Mouse (Mus musculus) thymus, adult 2 months (tissue): ENCODE measurements around the gene Smoc2.

ENCODE experiments used
- CTCF ChIP-seq: fragments of 200-500 bp; IDR thresholded peaks from 2 replicates; pipeline ENCODE4 v1.5.1; 2012; ENCODE audit warnings: mild to moderate bottlenecking, control low read depth, low read length, moderate library complexity, borderline replicate concordance; ENCODE audit not compliant: control insufficient read depth, poor library complexity, insufficient read depth; ENCODE audit errors: extremely low read depth
- POLR2A ChIP-seq: fragments of 200-500 bp; IDR thresholded peaks from 2 replicates; pipeline ENCODE4 v1.6.1; 2012; ENCODE audit warnings: mild to moderate bottlenecking, low read length, control low read depth, moderate library complexity; ENCODE audit not compliant: control insufficient read depth, poor library complexity, insufficient read depth; ENCODE audit errors: extremely low read depth

DNA sequence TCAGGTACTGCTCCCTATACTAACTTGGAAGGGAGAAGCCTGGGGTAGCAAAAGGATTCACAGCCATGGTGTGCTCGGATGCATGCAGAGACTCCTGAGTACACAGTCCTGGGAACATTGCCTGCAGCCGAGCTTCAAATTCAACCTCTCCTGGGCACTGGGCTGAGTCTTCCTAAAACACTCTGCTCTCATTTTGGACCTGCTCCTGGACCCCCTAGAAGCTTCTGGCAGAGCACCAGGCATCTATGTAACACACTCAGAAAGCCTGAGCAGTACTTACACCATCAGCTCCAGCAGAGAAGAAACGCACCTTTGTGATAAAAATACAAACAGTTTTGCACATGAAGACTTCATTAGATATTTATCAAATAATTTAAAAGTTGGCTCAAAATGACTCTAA is 18.3 kb upstream of the Smoc2 start:
- TF ChIP-seq POLR2A (no peak), CTCF (no peak)
